Mouse (Mus musculus) lung, postnatal 0 days (tissue): Measurements from ENCODE around the gene Ovol3. TPM values are rescaled to one million over a fixed set of nuclear protein-coding genes. Genes with fewer than 3 reads are reported as not detected.
A peak's percentile ranks its signal among the peaks of the same experiment; 100 is the strongest.

Source experiments
- ATAC-seq: fragments of 200-750 bp; cut with Nextera tagmentation; 2 replicates; pipeline ENCODE4 v1.8.0; 2017; ENCODE audit warnings: moderate library complexity
- DNase-seq: peaks from one replicate; pipeline ENCODE4 v3.0.0-alpha.2; 2016; ENCODE audit warnings: low spot score
- H3K27ac ChIP-seq: fragments of 300-500 bp; sonication (generic); 2 replicates; pipeline ENCODE4 v1.5.1; 2014; ENCODE audit warnings: antibody characterized with exemption, mild to moderate bottlenecking, low read length, mixed read lengths
- H3K27me3 ChIP-seq: fragments of 300-500 bp; sonication (generic); replicated peaks from 2 replicates; pipeline ENCODE4 v1.6.1; 2014; ENCODE audit warnings: low read length, mixed read lengths; ENCODE audit not compliant: insufficient read depth
- H3K36me3 ChIP-seq: fragments of 300-500 bp; sonication (generic); 2 replicates; pipeline ENCODE4 v1.6.1; 2014; ENCODE audit warnings: low read length, mixed read lengths; ENCODE audit not compliant: insufficient read depth
- H3K4me1 ChIP-seq: fragments of 300-500 bp; sonication (generic); 2 replicates; pipeline ENCODE4 v1.6.1; 2014; ENCODE audit warnings: antibody characterized with exemption, low read depth, low read length, mixed read lengths; ENCODE audit not compliant: insufficient read depth
- H3K4me2 ChIP-seq: fragments of 300-500 bp; sonication (generic); replicated peaks from 2 replicates; pipeline ENCODE4 v1.6.1; 2014; ENCODE audit warnings: low read depth, mild to moderate bottlenecking, low read length, moderate library complexity, mixed read lengths
- H3K4me3 ChIP-seq: fragments of 300-500 bp; sonication (generic); 2 replicates; pipeline ENCODE4 v1.5.1; 2014; ENCODE audit warnings: low read depth, low read length
- H3K9ac ChIP-seq: fragments of 300-500 bp; sonication (generic); replicated peaks from 2 replicates; pipeline ENCODE4 v1.6.1; 2014; ENCODE audit warnings: low read depth, mild to moderate bottlenecking
- H3K9me3 ChIP-seq: fragments of 300-500 bp; sonication (generic); 2 replicates; pipeline ENCODE4 v1.6.1; 2016; ENCODE audit warnings: low read length, mixed read lengths
- CTCF ChIP-seq: IDR thresholded peaks from 2 replicates; pipeline ENCODE4 v1.5.1; 2016; ENCODE audit warnings: antibody characterized with exemption, mild to moderate bottlenecking
- EP300 ChIP-seq: IDR thresholded peaks from 2 replicates; pipeline ENCODE4 v1.6.1; 2016; ENCODE audit warnings: antibody characterized with exemption, mild to moderate bottlenecking, control low read depth
- WGBS: fragments of 180-500 bp; shearing (Covaris S2); extraction: QIAGEN DNeasy Blood & Tissue Kit; methylation state at CpG from one replicate; pipeline ENCODE4 v1.1.7; 2014; 5-methylcytosine and 5-hydroxymethylcytosine counted together
- polyA plus RNA-seq: library from polyadenylated mRNA; unstranded; fragments of >200 nt; fragmentation: Nextera tagmentation; extraction: Ambion mirVana; gene quantifications from 2 replicates; pipeline ENCODE4 v1.2.1, GENCODE M21; 2015

Ovol3 gene
- polyA plus RNA-seq, 1 experiment from 2014 or later, result 0.27 TPM

GRCm38 (mm10) chr7:30278911-30279310 lies 43.4 kb upstream of the Ovol3 start:
- DNase-seq (no peak), ATAC-seq (no peak)
- Histone ChIP-seq H3K4me1 (0 out of 2 replicates have a peak, but pooled peaks cover 2% of the 10 kb centered on the region), H3K36me3 (no peaks in the 10 kb centered on the region), H3K4me3 (no peak overlapping the region), H3K9me3 (no peaks in the 10 kb centered on the region), H3K9ac (no peak overlapping the region), H3K4me2 (no peak overlapping the region), H3K27ac (no peak overlapping the region), H3K27me3 (no peaks in the 10 kb centered on the region)
- 37% methylated on average over 2 of the region's 2 CpGs for WGBS
- TF ChIP-seq CTCF (no peak), EP300 (no peak)

GRCm38 (mm10) chr7:30274383-30274782 lies 38.9 kb upstream of the Ovol3 start:
- Histone ChIP-seq H3K27me3 (no peaks in the 10 kb centered on the region), H3K27ac (no peak overlapping the region), H3K36me3 (no peaks in the 10 kb centered on the region), H3K9me3 (no peaks in the 10 kb centered on the region), H3K9ac (no peak overlapping the region), H3K4me3 (no peak overlapping the region), H3K4me2 (no peak overlapping the region), H3K4me1 (no peaks in the 10 kb centered on the region)
- WGBS, result 49% methylated on average over 6 of the region's 6 CpGs
- TF ChIP-seq CTCF (no peak), EP300 (no peak)
- DNase-seq, result peak; percentile 52
- ATAC-seq, result peak; percentile 57

- ATAC-seq (no peak), DNase-seq (no peak)
- no peak overlapping the region for H3K27ac ChIP-seq
- WGBS, result 76% methylated on average over 4 of the region's 4 CpGs
- H3K9ac ChIP-seq, result no peak overlapping the region
- no peaks in the 10 kb centered on the region for H3K36me3 ChIP-seq
- H3K4me3 ChIP-seq, result no peak overlapping the region
- no peaks in the 10 kb centered on the region for H3K9me3 ChIP-seq
- no peak overlapping the region for H3K4me2 ChIP-seq
- H3K27me3 ChIP-seq, result no peaks in the 10 kb centered on the region
- TF ChIP-seq CTCF, result no peak
- TF ChIP-seq EP300, result no peak
- H3K4me1 ChIP-seq, result no peaks in the 10 kb centered on the region
Measured at GRCm38 (mm10) chr7:30269641-30270040, 34.1 kb upstream of the Ovol3 start.

- ATAC-seq, result no peak
- TF ChIP-seq CTCF (no peak), EP300 (no peak)
- no peak overlapping the region for H3K9ac ChIP-seq
- no peaks in the 10 kb centered on the region for H3K36me3 ChIP-seq
- H3K27me3 ChIP-seq, result no peaks in the 10 kb centered on the region
- H3K4me1 ChIP-seq, result no peaks in the 10 kb centered on the region
- H3K4me3 ChIP-seq, result no peak overlapping the region
- WGBS, result 83% methylated on average over 3 of the region's 3 CpGs
- DNase-seq, result no peak
- H3K27ac ChIP-seq, result no peak overlapping the region
- no peak overlapping the region for H3K4me2 ChIP-seq
- no peaks in the 10 kb centered on the region for H3K9me3 ChIP-seq
Measured at GRCm38 (mm10) chr7:30266780-30267179, 31.3 kb upstream of the Ovol3 start.

GRCm38 (mm10) chr7:30265935-30266334 lies 30.4 kb upstream of the Ovol3 start:
- H3K27me3 ChIP-seq, result no peaks in the 10 kb centered on the region
- ATAC-seq, result no peak
- H3K4me3 ChIP-seq, result no peak overlapping the region
- WGBS, result 85% methylated on average over 7 of the region's 7 CpGs
- no peaks in the 10 kb centered on the region for H3K36me3 ChIP-seq
- no peaks in the 10 kb centered on the region for H3K9me3 ChIP-seq
- DNase-seq, result no peak
- H3K27ac ChIP-seq, result no peak overlapping the region
- no peaks in the 10 kb centered on the region for H3K4me1 ChIP-seq
- no peak overlapping the region for H3K9ac ChIP-seq
- TF ChIP-seq EP300 (no peak), CTCF (no peak)
- no peak overlapping the region for H3K4me2 ChIP-seq

- DNase-seq (no peak), ATAC-seq (no peak)
- no peak overlapping the region for H3K4me3 ChIP-seq
- no peak overlapping the region for H3K9ac ChIP-seq
- no peaks in the 10 kb centered on the region for H3K27me3 ChIP-seq
- TF ChIP-seq EP300 (no peak), CTCF (no peak)
- no peaks in the 10 kb centered on the region for H3K36me3 ChIP-seq
- H3K27ac ChIP-seq, result no peak overlapping the region
- no peaks in the 10 kb centered on the region for H3K9me3 ChIP-seq
- 90% methylated on average over 5 of the region's 5 CpGs for WGBS
- H3K4me1 ChIP-seq, result no peaks in the 10 kb centered on the region
- H3K4me2 ChIP-seq, result no peak overlapping the region
Measured at GRCm38 (mm10) chr7:30265531-30265930, 30.0 kb upstream of the Ovol3 start.

- Histone ChIP-seq H3K9me3 (no peaks in the 10 kb centered on the region), H3K36me3 (no peaks in the 10 kb centered on the region), H3K27me3 (no peaks in the 10 kb centered on the region), H3K27ac (no peak overlapping the region), H3K9ac (no peak overlapping the region), H3K4me2 (no peak overlapping the region), H3K4me3 (no peak overlapping the region), H3K4me1 (no peaks in the 10 kb centered on the region)
- DNase-seq (no peak), ATAC-seq (no peak)
- TF ChIP-seq EP300, result no peak
- no peak for TF ChIP-seq CTCF
- 58% methylated on average over 2 of the region's 2 CpGs for WGBS
Measured at GRCm38 (mm10) chr7:30265041-30265440, 29.5 kb upstream of the Ovol3 start.
